Mouse (Mus musculus) brain, embryonic 14.5 days (tissue): Measurements from ENCODE around the gene Krtap10-10.

ENCODE experiments used
- CTCF ChIP-seq: fragments of 200-500 bp; IDR thresholded peaks from 2 replicates; pipeline ENCODE4 v1.5.1; 2012; ENCODE audit warnings: inconsistent platforms, mild to moderate bottlenecking, moderate library complexity, borderline replicate concordance; ENCODE audit not compliant: insufficient read depth, insufficient read length; ENCODE audit errors: extremely low read depth
- POLR2A ChIP-seq: fragments of 200-500 bp; IDR thresholded peaks from 2 replicates; pipeline ENCODE4 v1.6.1; 2012; ENCODE audit warnings: mild to moderate bottlenecking, inconsistent platforms, borderline replicate concordance; ENCODE audit not compliant: poor library complexity, insufficient read depth, insufficient read length, severe bottlenecking; ENCODE audit errors: extremely low read depth

- TF ChIP-seq CTCF, result no peak
- TF ChIP-seq POLR2A, result no peak
Measured at GRCm38 (mm10) chr10:77861675-77862074, 25.9 kb downstream of the Krtap10-10 start, which contains the start of gene Gm3285.
